Mouse (Mus musculus): Measurements from ENCODE around the gene Gabrb2. TPM values are rescaled to one million over a fixed set of nuclear protein-coding genes. Genes with fewer than 3 reads are reported as not detected.

Gene Gabrb2
- total RNA-seq (2021), result 100 to 1,000 TPM; 117 to 130 TPM
- long read RNA-seq, partial matches to known transcripts, result 7 of 20 reads
- long read RNA-seq, other reads (novel, unspliced or antisense), result 9 of 20 reads

DNA sequence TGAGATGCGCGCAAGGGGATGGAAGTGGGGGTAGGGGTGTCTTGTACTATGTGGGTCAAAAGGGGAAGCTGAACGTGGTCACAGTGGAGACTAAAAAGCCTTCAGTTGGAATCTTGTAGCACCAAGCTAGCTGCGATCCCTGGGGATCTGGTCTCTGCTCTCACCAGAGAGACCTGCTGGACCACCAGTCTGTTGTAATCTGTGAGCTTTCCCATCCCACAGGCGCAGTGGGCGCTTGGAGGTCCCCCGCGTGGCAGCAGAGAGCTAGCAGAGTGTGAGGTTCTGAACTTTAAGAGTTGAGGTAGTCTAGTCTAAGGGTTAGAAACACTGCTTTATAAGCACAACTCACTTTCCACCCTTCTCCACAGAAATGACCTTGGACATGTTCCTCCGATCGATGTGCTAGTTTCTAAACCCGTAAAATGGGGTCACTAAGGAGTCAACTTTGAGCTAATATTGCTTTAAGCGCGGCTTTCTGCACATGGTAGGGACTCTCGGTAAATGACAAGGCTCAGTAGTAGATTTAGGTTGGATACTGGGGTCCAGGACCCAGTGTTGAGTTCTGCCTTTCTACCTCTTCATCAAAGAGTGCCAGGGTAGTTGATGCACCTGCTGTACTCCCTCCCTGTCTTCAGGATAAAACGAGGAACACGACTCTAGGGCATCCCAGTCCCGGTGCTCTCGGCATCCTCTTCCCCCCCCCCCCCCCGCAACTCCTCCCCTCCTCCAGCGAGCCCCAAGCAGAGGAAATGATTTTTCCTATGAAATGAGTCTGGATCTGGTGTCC, at the start of gene Gabrb2:
Gene Gabrb2 (plus strand): TSS at position 762 of the 787 bp plus-strand sequence.
- DNase-seq (ENCODE audit: low spot score in 2 of 2), result peak; percentile 11 to 29

DNA sequence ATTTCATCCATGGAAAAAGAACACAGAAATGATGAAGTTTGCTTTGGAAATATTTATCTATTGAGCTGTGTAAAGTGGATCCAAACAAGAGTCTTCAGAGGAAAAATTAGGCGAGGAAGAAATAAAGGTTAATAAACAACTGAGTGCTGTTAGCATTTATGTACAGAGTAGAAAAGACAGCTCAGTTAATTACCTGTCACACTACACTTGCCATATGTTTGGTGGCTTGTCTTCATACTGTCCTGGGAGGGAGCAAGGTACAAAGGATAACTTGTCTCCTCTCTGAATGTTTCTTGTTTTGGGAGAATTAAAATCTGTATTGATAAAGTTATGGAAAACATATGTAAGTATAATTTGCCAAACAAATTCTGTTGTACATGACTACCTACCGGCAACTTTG, 40.6 kb upstream of the Gabrb2 start:
- no peak for DNase-seq (ENCODE audit: low spot score in 2 of 2)

DNA sequence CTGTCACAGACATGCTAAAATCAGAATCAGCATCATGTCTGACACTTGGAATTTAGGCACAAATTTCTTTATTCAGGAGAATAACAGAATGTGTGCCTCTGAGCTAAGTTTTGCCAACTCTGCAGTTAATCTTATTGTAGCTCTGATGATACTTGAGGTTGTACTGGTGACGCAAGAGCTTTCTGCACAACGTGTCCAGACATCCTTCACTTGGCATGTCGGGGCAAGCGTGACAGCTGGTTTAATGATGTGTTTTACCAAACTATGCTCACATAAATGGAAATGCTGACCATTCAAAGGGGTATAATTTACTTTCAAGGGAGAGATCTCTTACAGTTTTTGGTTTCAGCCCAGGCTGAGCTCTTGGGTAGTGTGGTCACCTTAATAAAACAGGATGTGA, 33.1 kb upstream of the Gabrb2 start:
- no peak for DNase-seq (ENCODE audit: low spot score in 2 of 2)

DNA sequence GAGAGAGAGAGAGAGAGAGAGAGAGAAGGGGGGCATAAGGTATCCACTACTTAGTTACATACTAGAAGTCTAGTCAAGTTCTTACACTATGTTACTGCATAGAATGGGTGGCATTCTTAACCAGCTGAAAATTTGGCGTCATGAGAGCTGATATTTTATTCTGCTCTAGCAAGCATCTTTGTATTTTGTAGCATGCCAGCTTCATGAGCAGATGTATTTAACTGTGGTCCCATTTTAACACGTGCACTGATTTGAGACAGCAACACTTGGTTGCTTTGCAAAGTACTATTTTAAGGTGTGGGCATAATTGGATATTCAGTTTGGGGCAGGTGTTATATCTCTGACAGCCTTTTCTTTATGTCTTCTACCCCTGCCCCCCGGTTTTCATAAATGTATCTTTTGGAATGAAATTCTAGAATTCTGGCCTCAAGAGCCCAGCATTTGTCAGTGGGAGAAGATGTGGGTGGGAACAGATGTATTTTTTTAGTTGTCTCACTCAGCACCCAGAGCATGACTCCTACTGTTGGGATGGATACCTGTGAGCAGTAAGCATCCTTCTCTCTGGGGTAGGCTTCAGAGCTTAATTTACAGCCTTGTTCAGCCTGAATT, 28.8 kb upstream of the Gabrb2 start:
- DNase-seq (ENCODE audit: low spot score in 2 of 2), result peak in 1 of 2 experiments; percentile 21

DNA sequence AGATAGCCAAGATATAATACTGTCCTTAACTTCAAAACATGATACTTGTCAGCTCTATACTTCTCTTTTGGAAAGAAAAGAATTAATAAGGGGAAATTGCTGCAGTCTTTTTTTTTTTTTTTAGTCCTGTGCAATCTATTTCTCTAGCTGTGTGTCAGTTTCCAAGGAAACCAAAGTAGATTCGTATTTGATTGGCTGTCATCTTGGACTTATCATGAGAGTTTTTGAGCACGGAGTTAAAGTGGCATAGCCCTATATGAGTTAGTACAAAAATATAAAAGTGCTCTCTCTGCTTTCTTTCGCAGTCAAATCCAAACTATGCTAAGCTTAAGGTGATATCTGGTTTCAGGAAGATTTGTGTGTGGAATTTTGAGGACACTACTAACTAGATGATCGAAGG, 26.1 kb upstream of the Gabrb2 start:
- DNase-seq (ENCODE audit: low spot score in 2 of 2), result no peak

DNA sequence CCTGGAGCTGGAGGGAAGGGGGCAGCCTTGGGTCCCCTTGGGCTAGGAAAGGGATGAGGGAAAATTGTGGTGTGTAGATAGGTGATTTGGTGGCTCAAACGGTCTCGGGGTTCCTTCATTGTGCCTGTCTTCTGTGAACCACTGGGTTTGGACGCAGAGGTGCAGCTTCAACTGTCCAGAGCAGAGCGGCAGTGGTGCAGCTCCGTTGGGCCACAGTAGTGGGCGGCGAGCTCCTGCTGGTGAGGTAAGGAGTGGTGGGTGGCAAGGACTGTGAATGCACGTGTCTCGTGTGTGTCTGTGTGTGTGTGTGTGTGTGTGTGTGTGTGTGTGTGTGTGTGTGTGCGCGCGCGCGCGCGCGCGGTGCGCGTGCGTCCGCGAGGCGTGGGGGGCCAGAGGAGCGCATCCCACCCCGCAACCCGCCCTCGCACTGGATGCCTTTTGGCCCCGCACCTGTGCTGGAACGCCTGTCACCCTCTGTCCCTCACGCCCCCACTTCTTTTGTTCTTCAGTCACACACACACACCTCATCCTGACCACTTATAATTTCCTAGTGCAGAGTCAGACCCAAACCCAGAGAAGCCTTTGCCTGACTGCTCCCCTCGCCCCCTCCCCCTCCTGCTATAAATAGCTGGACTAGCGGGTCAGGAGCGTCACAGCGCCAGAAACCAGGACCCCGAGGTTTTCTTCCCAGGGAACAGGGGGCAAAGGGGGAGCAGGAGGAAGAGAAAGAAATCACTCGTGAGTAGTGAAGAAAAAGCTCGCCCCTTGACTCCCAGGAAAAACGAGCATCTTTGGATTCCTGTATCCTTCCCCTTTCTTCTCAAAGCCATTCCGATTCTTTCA, 455 bp downstream of the Gabrb2 start:
- DNase-seq (ENCODE audit: low spot score in 2 of 2), result peak; percentile 65 to 73

DNA sequence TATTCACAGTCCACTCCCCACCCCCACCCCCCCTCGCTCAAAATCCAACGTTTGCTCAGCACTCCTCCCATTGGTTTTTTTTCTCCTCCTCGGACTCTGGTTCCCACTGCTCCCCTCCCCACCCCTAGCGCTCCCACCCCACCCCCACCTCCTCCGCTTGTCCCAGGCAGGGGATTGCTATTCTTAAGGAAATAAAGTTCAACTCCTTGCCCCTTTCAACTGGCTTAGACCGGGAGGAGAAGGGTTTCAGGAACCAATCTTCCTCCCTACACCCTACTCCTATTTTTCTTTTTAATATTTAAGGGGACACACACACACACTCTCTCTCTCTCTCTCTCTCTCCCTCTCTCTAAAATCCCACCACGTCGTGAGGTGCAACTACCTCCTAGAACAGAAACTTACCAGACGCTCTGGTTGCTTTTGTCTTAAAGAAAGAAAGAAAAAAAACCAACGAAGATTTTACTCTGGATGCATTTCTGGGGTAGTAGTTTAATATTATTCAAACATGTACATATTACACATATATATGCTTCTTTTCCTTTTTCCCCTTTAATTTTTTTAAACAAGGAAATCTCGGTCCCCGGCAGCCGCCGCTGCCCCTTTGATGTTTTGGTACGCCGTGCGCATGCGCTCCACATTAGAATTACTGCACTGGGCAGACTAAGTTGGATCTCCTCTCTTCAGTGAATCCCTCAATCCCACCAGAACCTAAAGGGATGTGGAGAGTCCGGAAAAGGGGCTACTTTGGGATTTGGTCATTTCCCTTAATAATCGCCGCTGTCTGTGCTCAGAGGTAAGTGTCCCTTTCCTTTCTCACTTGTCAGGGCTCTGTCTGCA, 1.3 kb downstream of the Gabrb2 start:
- DNase-seq (ENCODE audit: low spot score in 2 of 2), result peak; percentile 70 to 79

DNA sequence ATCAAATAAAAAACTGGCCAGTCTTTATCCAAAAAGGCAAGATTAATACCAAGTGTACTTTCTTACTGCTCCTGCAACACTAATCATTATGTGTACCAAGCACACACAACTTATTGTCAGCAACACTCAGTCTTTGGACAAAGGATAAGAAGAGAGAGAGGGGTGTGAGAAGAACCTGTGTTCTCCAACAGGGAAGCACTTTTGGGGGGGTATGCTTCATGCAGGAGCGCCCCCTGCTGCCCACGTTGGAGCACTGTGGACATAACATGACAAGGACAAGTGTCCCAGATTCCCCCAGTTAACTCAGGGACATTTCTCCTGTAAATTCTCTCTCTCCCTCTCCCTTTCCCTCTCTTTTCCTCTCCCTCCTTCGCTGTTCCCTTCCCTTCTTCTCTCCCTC, 3.7 kb downstream of the Gabrb2 start:
- peak; percentile 69 to 73 for DNase-seq (ENCODE audit: low spot score in 2 of 2)

DNA sequence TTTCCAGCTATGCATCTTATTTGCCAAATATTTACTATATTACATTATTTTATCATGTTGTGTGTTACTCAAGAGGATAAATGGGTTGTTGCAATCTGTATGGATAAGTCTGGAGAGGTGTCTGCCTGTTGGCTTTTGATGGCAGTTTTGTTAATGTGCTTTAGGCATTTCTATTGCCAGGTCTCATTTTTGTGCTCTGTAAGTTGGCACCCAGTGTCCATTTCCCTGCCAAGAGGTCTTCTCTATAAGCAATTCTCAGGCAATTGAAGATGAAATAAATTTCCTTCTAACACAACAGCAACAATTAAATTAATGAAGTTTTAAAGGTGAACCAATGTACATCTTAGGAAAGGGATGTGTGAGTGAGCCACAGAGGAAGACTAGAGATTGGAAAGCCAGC, 11.9 kb downstream of the Gabrb2 start:
- no peak for DNase-seq (ENCODE audit: low spot score in 2 of 2)

DNA sequence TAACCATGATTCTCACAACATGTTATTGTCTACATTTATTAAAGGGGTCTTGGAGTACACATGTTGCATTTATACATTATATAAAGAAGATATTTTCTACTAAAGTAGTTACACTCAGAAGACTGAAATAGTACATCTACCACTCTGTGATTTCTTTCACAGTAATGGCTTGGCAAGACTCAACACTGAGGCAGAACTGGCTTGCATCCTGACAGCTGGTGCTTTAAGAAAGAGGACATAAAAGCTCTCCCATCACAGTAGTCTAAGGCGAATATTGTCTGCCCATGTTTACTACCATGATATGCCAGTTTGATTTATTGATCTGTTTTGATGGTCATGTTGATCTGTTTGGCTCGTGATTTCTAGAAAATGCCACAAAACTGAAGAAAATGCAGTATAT, 19.4 kb downstream of the Gabrb2 start:
- no peak for DNase-seq (ENCODE audit: low spot score in 2 of 2)

DNA sequence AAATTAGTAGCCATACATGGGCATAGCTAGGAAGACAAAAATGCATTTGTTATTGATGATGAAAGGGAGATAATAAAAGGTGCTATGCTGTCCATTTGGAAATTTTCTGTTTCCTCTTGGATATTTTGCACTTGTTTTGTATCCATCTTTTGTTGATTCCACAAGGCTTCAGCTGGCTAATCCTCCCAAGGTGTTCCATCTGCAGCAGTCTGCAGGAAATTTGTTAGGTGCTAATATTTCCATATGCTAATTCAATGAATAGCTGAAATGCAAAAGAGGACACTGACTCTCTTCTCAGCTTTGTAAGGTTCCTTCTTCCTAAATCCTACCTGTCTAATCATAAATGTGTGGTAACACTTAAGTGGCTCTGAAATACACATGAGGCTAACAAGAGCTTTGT, 24.1 kb downstream of the Gabrb2 start:
- DNase-seq (ENCODE audit: low spot score in 2 of 2), result no peak

DNA sequence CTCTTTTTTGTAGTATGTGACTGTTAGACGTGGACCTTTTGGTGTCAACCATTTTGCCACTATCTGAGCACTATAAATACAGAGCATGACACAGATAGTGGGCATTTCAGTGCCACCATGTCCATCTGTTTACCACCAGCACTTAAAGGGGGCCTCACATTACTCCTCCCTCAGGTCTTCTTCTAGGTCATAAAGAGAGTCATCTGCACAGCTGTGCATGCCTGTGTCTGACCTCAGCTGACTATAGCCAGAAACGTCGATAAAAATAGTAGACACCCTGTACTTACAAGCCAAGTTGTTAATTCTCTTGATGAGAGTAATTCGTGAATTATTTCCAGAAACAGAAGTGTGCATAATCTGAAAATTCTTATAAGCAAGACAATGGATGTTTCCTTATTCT, 29.4 kb downstream of the Gabrb2 start:
- DNase-seq (ENCODE audit: low spot score in 2 of 2), result no peak

DNA sequence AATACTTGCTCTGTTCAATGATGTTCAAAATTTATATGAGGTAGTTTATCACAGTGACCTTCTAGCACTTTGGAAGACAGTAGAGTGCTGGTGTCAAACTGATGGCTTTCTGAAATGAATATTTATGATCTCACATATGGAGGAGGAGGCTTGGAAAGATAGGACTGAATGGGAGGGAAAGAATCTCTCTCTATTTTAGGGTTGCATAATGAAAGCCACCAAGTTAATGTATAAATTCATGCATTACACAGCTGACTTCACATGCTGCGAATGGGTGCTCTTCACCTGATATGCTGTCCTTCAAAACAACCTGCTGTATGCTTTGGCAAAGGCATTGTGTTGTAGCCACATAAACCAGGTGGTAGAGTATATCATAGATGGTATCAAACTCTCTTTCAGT, 44.6 kb downstream of the Gabrb2 start:
- no peak for DNase-seq (ENCODE audit: low spot score in 2 of 2)

DNA sequence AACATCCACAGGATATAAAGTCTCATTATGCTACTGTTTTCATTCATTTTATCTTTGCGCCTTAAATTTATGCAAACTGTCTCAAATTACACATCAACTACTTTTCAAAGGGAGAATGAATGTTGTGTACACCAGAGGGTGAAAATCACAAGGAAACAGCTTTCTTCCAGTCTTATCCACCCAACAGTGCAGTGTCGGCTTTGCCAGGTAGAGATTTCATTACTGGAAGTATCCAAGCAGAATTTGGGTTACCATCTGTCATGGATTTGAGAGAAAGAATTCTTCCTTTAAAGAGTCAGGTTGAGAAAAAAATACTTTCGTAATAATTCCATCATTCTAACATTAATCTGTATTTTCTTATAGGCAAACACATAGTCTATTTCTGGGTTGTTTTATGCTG, 48.8 kb downstream of the Gabrb2 start:
- DNase-seq (ENCODE audit: low spot score in 2 of 2), result no peak

DNA sequence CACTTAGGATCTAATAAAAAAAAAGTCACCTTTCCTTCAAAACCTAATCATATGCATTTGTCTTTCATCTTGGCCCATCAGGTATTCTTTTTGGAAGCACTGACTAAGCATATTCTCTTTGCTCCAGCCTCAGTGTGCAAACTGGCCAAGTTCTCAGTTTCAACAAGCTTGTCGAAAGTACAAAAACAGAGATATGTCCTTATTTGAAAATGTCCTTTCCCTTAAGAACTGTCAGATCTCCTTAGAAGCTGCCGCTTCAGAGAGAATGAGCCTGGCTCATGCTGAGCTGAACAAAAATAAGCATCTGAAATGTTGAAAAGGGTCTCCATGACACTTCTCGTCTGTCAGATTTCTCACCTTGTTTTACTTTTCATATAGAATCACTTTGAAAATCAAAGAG, 55.0 kb downstream of the Gabrb2 start:
- no peak for DNase-seq (ENCODE audit: low spot score in 2 of 2)

DNA sequence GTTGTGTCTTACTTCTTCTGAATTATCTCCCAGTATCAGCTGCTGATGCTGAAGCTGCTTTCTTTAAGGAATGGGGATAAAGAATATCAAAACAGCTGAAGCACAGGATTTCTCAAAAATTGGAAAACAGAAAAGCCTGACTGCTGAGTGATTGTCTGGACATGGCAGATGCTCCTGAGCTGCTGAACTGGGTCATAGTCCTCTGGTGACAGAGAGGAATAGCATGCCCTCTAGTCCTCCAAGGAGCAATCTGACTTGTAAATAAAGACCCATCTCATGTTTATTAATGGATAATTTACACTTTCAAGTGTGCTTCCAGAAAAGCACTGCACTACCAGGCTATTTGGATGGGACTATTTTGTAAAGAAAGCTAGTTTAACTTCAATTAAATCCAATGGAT, 68.1 kb downstream of the Gabrb2 start:
- no peak for DNase-seq (ENCODE audit: low spot score in 2 of 2)

DNA sequence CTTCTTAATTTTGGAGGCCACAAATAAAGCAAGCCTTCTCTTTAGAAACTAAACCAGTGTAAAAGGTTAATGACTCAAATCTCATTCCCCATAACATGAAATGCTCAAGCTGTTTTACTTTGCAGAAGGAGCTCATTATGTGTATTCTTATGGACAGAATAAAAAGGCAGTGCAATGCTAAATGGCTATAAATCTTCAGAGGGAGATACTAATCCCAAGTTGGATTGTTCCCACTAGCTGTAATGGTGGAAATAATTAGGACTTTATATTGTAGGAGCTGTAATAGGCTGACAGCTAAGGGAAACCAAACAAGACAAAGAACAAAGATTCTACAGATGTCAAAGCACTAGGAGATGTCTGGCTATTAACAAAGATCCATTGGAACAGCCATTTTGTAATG, 81.6 kb downstream of the Gabrb2 start:
- no peak for DNase-seq (ENCODE audit: low spot score in 2 of 2)

DNA sequence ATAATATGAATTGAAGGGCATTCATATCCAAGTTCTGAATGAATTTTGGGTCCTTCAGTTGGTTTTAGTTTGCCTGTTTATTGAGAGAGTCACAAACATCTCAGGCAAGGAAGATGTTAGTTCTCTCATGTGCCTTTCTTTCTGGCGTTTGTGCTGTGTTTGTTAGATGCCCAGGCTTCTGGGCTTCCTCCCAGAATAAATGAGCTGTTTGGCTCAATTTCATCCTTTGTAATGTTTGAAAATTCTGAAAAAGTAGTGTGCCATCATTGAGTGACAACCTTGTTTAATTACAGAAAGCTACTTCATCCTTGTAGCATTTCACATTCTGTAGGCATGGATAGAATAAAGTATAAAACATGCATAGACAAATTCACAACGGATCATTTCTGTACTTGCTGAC, 85.9 kb downstream of the Gabrb2 start:
- DNase-seq (ENCODE audit: low spot score in 2 of 2), result no peak

DNA sequence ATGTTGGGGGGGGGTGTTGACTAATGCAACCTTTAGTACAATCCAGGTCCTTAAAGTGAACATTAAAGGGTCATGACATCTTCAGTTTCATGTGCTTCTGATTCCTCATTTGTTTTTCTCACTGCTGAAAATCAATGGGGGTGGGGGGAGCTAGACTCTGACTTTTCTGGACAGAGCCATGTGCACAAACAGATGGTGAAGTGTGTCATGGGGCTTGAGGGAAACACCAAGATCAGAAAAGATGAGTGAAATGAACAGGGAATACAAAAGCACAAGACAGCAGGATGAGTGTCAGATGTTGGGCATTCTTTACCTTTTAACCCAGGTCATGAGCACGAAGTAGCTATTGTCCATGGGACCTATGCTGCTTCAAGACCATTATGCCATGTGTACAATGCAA, 86.4 kb downstream of the Gabrb2 start:
- no peak for DNase-seq (ENCODE audit: low spot score in 2 of 2)

DNA sequence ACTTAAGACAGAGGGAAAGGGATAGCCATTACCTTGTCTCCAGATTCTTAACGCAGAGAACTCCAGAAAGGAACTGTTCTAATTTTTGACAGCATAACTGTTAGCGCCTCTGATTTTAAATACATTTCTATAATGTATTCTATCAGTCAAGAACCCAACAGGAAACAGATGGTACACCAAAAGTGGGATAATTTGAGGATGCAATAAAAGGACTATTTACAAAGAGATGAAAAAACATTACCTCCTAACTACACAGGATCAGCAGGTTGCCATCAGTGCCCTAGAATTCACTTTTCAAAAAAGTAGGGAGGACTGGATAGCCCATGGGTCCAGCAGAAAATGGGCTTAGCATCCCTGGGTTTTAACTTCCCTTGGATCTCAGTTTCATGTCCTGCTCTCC, 102.4 kb downstream of the Gabrb2 start:
- no peak for DNase-seq (ENCODE audit: low spot score in 2 of 2)

DNA sequence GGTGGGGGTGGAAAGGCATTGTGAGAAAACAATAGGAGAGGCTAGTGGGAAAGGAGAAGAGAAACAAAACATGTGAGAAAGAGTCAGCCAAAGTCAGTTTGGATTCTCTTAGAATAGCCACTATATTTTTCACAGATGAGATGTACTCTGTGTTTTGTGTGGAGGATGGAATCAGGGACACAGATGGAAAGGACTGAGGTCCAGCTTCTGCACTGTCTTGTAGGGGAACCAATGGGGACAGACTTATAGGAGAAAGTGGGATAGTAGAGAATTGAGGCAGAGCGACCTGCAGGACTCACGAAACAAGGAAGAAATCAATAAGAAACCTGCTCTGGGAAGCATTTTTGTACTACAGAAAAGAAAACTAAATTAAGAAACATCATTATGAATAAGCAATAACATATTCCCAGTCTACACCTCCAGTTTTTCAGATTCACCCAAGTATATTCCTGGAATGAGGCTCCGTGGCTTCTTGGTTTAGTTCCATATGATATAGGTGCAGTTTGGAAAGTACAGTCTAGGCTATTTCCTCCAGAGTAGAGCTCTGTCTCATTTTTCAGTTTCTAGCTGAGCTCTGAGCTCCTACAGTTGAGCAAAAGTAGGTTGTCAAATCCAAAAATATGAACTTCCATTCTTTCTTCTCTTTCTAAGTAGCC, 108.8 kb downstream of the Gabrb2 start:
- DNase-seq (ENCODE audit: low spot score in 2 of 2), result no peak
